Mouse (Mus musculus) layer of hippocampus, adult 2 months (tissue): ENCODE data around the gene Il12rb1. TPM values are rescaled to one million over a fixed set of nuclear protein-coding genes. Genes with fewer than 3 reads are reported as not detected.
"Not testable (repeated sequence)": the region's sequence is repeated elsewhere in the genome, so short reads cannot be mapped to it uniquely, and the experiment has no call there.

Experiments
- DNase-seq, 2 experiments: peaks; one replicate each; pipeline ENCODE4 v3.0.0; 2022; ENCODE audit warnings: low spot score in 2 of 2
- H3K27ac ChIP-seq: fragments of 200-600 bp; 2 replicates; pipeline ENCODE4 v1.8.1; 2022
- H3K4me3 ChIP-seq: fragments of 200-600 bp; 2 replicates; pipeline ENCODE4 v1.8.1; 2022; ENCODE audit warnings: mild to moderate bottlenecking
- CTCF ChIP-seq: fragments of 200-600 bp; conservative IDR thresholded peaks from 2 replicates; pipeline ENCODE4 v1.8.1; 2022; ENCODE audit warnings: antibody characterized with exemption, mild to moderate bottlenecking, moderate library complexity
- total RNA-seq, 2 experiments: library from RNA; stranded (reverse); gene quantifications; 2 replicates each; pipeline ENCODE4 v1.2.3; 2021

Il12rb1 gene
- total RNA-seq, 2 experiments from 2014 or later: 0.61 to 1.1 TPM

GRCm38 (mm10) chr8:70808955-70809701, 879 bp downstream of the Il12rb1 start:
- peak overlapping the region; percentile 59; the same call in 1 of the 2 replicates for H3K27ac ChIP-seq
- no peak for DNase-seq
- TF ChIP-seq CTCF: no peak
- H3K4me3 ChIP-seq: no peak overlapping the region

- no peak for TF ChIP-seq CTCF
- no peak for DNase-seq
- no peak overlapping the region for H3K27ac ChIP-seq
- no peak overlapping the region for H3K4me3 ChIP-seq
Observed at GRCm38 (mm10) chr8:70810962-70811680, 2.9 kb downstream of the Il12rb1 start.

- no peak overlapping the region for H3K4me3 ChIP-seq
- no peak for DNase-seq
- H3K27ac ChIP-seq: no peak overlapping the region
- no peak for TF ChIP-seq CTCF
Observed at GRCm38 (mm10) chr8:70812055-70812454, 3.8 kb downstream of the Il12rb1 start.

GRCm38 (mm10) chr8:70812885-70813284, 4.6 kb downstream of the Il12rb1 start:
- Histone ChIP-seq H3K4me3 (no peak overlapping the region), H3K27ac (no peak overlapping the region)
- no peak for TF ChIP-seq CTCF
- no peak for DNase-seq

GRCm38 (mm10) chr8:70816679-70817078, 8.4 kb downstream of the Il12rb1 start:
- no peak for TF ChIP-seq CTCF
- no peak for DNase-seq
- no peak overlapping the region for H3K27ac ChIP-seq
- peak overlapping the region; percentile 39 for H3K4me3 ChIP-seq

GRCm38 (mm10) chr8:70820101-70820935, 12.1 kb downstream of the Il12rb1 start:
- Histone ChIP-seq H3K4me3 (no peak overlapping the region), H3K27ac (no peak overlapping the region)
- no peak for DNase-seq
- no peak for TF ChIP-seq CTCF

GRCm38 (mm10) chr8:70821399-70821962, 13.2 kb downstream of the Il12rb1 start:
- H3K27ac ChIP-seq: no peak overlapping the region
- peak; percentile 99 for TF ChIP-seq CTCF
- peak in 1 of 2 experiments; percentile 58 for DNase-seq
- H3K4me3 ChIP-seq: no peak overlapping the region

GRCm38 (mm10) chr8:70821992-70822391, 13.7 kb downstream of the Il12rb1 start:
- no peak overlapping the region for H3K27ac ChIP-seq
- no peak overlapping the region for H3K4me3 ChIP-seq
- no peak for TF ChIP-seq CTCF
- DNase-seq: no peak

GRCm38 (mm10) chr8:70822594-70822993, 14.3 kb downstream of the Il12rb1 start:
- not testable (repeated sequence) for DNase-seq, H3K4me3 ChIP-seq, H3K27ac ChIP-seq

GRCm38 (mm10) chr8:70823802-70824201, 15.6 kb downstream of the Il12rb1 start:
- no peak for DNase-seq
- no peak overlapping the region for H3K27ac ChIP-seq

GRCm38 (mm10) chr8:70825816-70826215, 17.6 kb downstream of the Il12rb1 start:
- TF ChIP-seq CTCF: no peak
- no peak overlapping the region for H3K4me3 ChIP-seq
- no peak for DNase-seq
- H3K27ac ChIP-seq: no peak overlapping the region

More at GRCm38 (mm10) chr8:70823802-70824201, 15.6 kb downstream of the Il12rb1 start:
- no peak for TF ChIP-seq CTCF
- no peak overlapping the region for H3K4me3 ChIP-seq

- H3K4me3 ChIP-seq: no peak overlapping the region
- TF ChIP-seq CTCF: peak; percentile 43
- no peak overlapping the region for H3K27ac ChIP-seq
- no peak for DNase-seq
Observed at GRCm38 (mm10) chr8:70827010-70827409, 18.8 kb downstream of the Il12rb1 start.
